Mouse (Mus musculus): ENCODE measurements around the gene Atg16l1. TPM values are rescaled to one million over a fixed set of nuclear protein-coding genes. Genes with fewer than 3 reads are reported as not detected.

Atg16l1 gene
- polyA plus RNA-seq, 1 experiment: 9.1 TPM

DNA sequence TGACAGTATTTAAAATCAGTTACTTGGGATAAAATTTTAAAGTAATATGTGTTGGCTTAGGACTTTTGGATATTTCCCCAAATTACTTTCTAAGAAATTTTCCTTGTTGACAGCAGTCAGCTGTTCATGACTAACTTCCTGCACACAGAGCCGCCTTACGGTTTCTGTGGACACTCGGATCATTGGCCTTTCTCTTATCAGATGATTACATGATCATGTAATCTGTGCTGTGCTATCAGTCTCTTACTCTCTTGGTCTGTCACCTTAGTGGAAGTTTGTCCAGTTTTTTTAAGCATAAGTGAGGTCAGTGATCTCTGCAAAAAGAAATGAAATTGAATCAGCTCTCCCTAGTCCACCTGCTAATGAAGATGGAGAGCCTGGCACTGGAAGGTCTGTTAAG is 16.1 kb downstream of the Atg16l1 start:
- H3K36me3 ChIP-seq (ENCODE audit: control insufficient read depth, insufficient read depth, low read length): no peaks in the 10 kb centered on the region

DNA sequence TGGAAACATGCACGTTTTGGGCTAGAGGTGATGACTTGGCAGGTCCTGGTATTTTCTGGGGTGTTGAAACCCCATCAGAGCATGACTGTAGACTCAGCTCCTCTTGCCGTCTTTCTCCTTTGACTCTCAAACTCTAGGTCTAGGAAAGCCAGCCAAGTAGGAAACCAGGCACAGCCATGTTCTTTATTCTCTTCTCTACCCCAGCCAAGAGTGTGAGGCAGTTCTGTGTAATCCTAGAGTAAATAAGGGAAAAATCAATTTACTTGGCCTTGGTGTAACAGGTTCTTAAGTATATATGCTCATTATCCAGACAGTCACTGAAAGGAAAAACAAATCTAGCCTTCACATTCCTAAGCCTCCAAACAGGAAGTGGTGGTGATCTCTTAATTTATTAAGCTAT is 17.7 kb downstream of the Atg16l1 start:
- H3K36me3 ChIP-seq (ENCODE audit: control insufficient read depth, insufficient read depth, low read length): no peaks in the 10 kb centered on the region
- no peak overlapping the region for H3K27ac ChIP-seq (ENCODE audit: control insufficient read depth, insufficient read depth, low read depth, low read length)
- no peaks in the 10 kb centered on the region for H3K27me3 ChIP-seq (ENCODE audit: control insufficient read depth, insufficient read depth, low read length)
- no peak for TF ChIP-seq POLR2A (IDR thresholded peaks at IDR 0.05; ENCODE audit: control insufficient read depth, low read depth, low read length)
- TF ChIP-seq CTCF (IDR thresholded peaks at IDR 0.05; ENCODE audit: control insufficient read depth, insufficient read depth, insufficient replicate concordance, low read depth, low read length): no peak
- H3K4me1 ChIP-seq (ENCODE audit: control insufficient read depth, insufficient read depth, low read length): no peaks in the 10 kb centered on the region
- no peak overlapping the region for H3K4me3 ChIP-seq (ENCODE audit: control insufficient read depth, low read depth, low read length)

More for the DNA sequence above, 16.1 kb downstream of the Atg16l1 start:
- Histone ChIP-seq H3K27me3 (ENCODE audit: control insufficient read depth, insufficient read depth, low read length) (no peaks in the 10 kb centered on the region), H3K4me3 (ENCODE audit: control insufficient read depth, low read depth, low read length) (no peak overlapping the region), H3K27ac (ENCODE audit: control insufficient read depth, insufficient read depth, low read depth, low read length) (no peak overlapping the region), H3K4me1 (ENCODE audit: control insufficient read depth, insufficient read depth, low read length) (no peaks in the 10 kb centered on the region)
- TF ChIP-seq POLR2A (IDR thresholded peaks at IDR 0.05; ENCODE audit: control insufficient read depth, low read depth, low read length) (no peak), CTCF (IDR thresholded peaks at IDR 0.05; ENCODE audit: control insufficient read depth, insufficient read depth, insufficient replicate concordance, low read depth, low read length) (no peak)

GRCm38 (mm10) chr1:87774845-87775244 is 19.2 kb downstream of the Atg16l1 start:
- Histone ChIP-seq H3K27me3 (ENCODE audit: control insufficient read depth, insufficient read depth, low read length) (no peaks in the 10 kb centered on the region), H3K27ac (ENCODE audit: control insufficient read depth, insufficient read depth, low read depth, low read length) (no peak overlapping the region), H3K36me3 (ENCODE audit: control insufficient read depth, insufficient read depth, low read length) (no peaks in the 10 kb centered on the region), H3K4me3 (ENCODE audit: control insufficient read depth, low read depth, low read length) (no peak overlapping the region), H3K4me1 (ENCODE audit: control insufficient read depth, insufficient read depth, low read length) (no peaks in the 10 kb centered on the region)
- no peak for TF ChIP-seq POLR2A (IDR thresholded peaks at IDR 0.05; ENCODE audit: control insufficient read depth, low read depth, low read length)
- no peak for TF ChIP-seq CTCF (IDR thresholded peaks at IDR 0.05; ENCODE audit: control insufficient read depth, insufficient read depth, insufficient replicate concordance, low read depth, low read length)

DNA sequence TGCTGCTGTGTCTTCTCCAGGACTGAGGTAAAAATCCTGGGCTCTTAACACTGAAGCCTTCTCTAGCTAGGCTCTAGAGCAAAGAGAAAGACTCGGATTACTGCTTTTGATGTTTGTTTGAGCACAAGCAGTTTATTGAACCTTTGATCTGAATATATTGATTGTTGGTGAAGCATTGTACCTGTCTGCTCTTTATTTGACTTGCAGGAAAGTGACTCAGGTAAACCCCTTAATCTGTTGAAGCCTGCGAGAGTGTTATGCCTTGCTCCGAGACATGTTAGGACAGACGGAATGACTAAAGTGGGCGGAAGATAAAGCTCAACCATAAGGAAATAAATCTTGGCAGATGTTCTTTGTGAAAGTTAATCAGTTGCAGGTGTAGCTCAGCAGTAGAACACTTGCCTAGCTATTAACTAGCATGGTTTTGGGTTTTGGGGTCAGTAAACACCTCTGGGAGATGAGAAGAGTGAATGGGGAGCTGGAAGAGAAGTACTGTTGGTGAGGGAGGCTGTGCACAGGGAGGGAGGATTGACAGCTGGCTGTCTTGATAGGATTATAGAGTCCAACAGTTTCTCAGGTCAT is 23.6 kb downstream of the Atg16l1 start:
- no peak overlapping the region for H3K4me3 ChIP-seq (ENCODE audit: control insufficient read depth, low read depth, low read length)
- no peak overlapping the region for H3K27ac ChIP-seq (ENCODE audit: control insufficient read depth, insufficient read depth, low read depth, low read length)
- H3K4me1 ChIP-seq (ENCODE audit: control insufficient read depth, insufficient read depth, low read length): no peaks in the 10 kb centered on the region
- TF ChIP-seq POLR2A (IDR thresholded peaks at IDR 0.05; ENCODE audit: control insufficient read depth, low read depth, low read length): no peak
- no peak for TF ChIP-seq CTCF (IDR thresholded peaks at IDR 0.05; ENCODE audit: control insufficient read depth, insufficient read depth, insufficient replicate concordance, low read depth, low read length)
- no peaks in the 10 kb centered on the region for H3K27me3 ChIP-seq (ENCODE audit: control insufficient read depth, insufficient read depth, low read length)
- H3K36me3 ChIP-seq (ENCODE audit: control insufficient read depth, insufficient read depth, low read length): no peaks in the 10 kb centered on the region; the same call in 1 of the 2 replicates

GRCm38 (mm10) chr1:87785703-87786102 is 30.0 kb downstream of the Atg16l1 start:
- no peaks in the 10 kb centered on the region for H3K4me1 ChIP-seq (ENCODE audit: control insufficient read depth, insufficient read depth, low read length)
- H3K4me3 ChIP-seq (ENCODE audit: control insufficient read depth, low read depth, low read length): no peak overlapping the region
- TF ChIP-seq CTCF (IDR thresholded peaks at IDR 0.05; ENCODE audit: control insufficient read depth, insufficient read depth, insufficient replicate concordance, low read depth, low read length) (no peak), POLR2A (IDR thresholded peaks at IDR 0.05; ENCODE audit: control insufficient read depth, low read depth, low read length) (no peak)
- no peaks in the 10 kb centered on the region for H3K27me3 ChIP-seq (ENCODE audit: control insufficient read depth, insufficient read depth, low read length)
- H3K27ac ChIP-seq (ENCODE audit: control insufficient read depth, insufficient read depth, low read depth, low read length): no peak overlapping the region
- H3K36me3 ChIP-seq (ENCODE audit: control insufficient read depth, insufficient read depth, low read length): no peaks in the 10 kb centered on the region; the same call in 1 of the 2 replicates

- Histone ChIP-seq H3K4me1 (ENCODE audit: control insufficient read depth, insufficient read depth, low read length) (no peaks in the 10 kb centered on the region), H3K27ac (ENCODE audit: control insufficient read depth, insufficient read depth, low read depth, low read length) (no peak overlapping the region), H3K4me3 (ENCODE audit: control insufficient read depth, low read depth, low read length) (no peak overlapping the region), H3K36me3 (ENCODE audit: control insufficient read depth, insufficient read depth, low read length) (no peaks in the 10 kb centered on the region; the same call in 1 of the 2 replicates), H3K27me3 (ENCODE audit: control insufficient read depth, insufficient read depth, low read length) (no peaks in the 10 kb centered on the region)
- TF ChIP-seq POLR2A (IDR thresholded peaks at IDR 0.05; ENCODE audit: control insufficient read depth, low read depth, low read length): no peak
- no peak for TF ChIP-seq CTCF (IDR thresholded peaks at IDR 0.05; ENCODE audit: control insufficient read depth, insufficient read depth, insufficient replicate concordance, low read depth, low read length)
Measured at GRCm38 (mm10) chr1:87786251-87786650, 30.6 kb downstream of the Atg16l1 start.

- TF ChIP-seq CTCF (IDR thresholded peaks at IDR 0.05; ENCODE audit: control insufficient read depth, insufficient read depth, insufficient replicate concordance, low read depth, low read length): no peak
- TF ChIP-seq POLR2A (IDR thresholded peaks at IDR 0.05; ENCODE audit: control insufficient read depth, low read depth, low read length): no peak
- H3K36me3 ChIP-seq (ENCODE audit: control insufficient read depth, insufficient read depth, low read length): no peaks in the 10 kb centered on the region
- no peaks in the 10 kb centered on the region for H3K4me1 ChIP-seq (ENCODE audit: control insufficient read depth, insufficient read depth, low read length)
- H3K27ac ChIP-seq (ENCODE audit: control insufficient read depth, insufficient read depth, low read depth, low read length): no peak overlapping the region
- H3K4me3 ChIP-seq (ENCODE audit: control insufficient read depth, low read depth, low read length): no peak overlapping the region
- no peaks in the 10 kb centered on the region for H3K27me3 ChIP-seq (ENCODE audit: control insufficient read depth, insufficient read depth, low read length)
Measured at GRCm38 (mm10) chr1:87789665-87790064, 34.0 kb downstream of the Atg16l1 start.

All from testis, adult 2 months (tissue).